Mouse (Mus musculus) olfactory bulb, adult 2 months (tissue): ENCODE results near the gene Rnf166. TPM values are rescaled to one million over a fixed set of nuclear protein-coding genes. Genes with fewer than 3 reads are reported as not detected.
A peak's percentile ranks its signal among the peaks of the same experiment; 100 is the strongest.

Source experiments
- H3K27ac ChIP-seq: fragments of 200-500 bp; 2 replicates; pipeline ENCODE4 v1.5.1; 2012; ENCODE audit warnings: low read depth, low read length; ENCODE audit not compliant: insufficient read depth
- H3K4me1 ChIP-seq: fragments of 200-500 bp; 2 replicates; pipeline ENCODE4 v1.6.1; 2012; ENCODE audit warnings: low read length; ENCODE audit not compliant: control insufficient read depth, insufficient read depth
- H3K4me3 ChIP-seq: fragments of 200-500 bp; 2 replicates; pipeline ENCODE4 v1.5.1; 2012; ENCODE audit warnings: mild to moderate bottlenecking, low read depth, low read length, moderate library complexity; ENCODE audit not compliant: insufficient read depth
- CTCF ChIP-seq: fragments of 200-500 bp; IDR thresholded peaks from 2 replicates; pipeline ENCODE4 v1.5.1; 2012; ENCODE audit warnings: low read depth, mild to moderate bottlenecking, low read length, moderate library complexity; ENCODE audit not compliant: insufficient read depth
- POLR2A ChIP-seq: fragments of 200-500 bp; IDR thresholded peaks from 2 replicates; pipeline ENCODE4 v1.6.1; 2012; ENCODE audit warnings: mild to moderate bottlenecking, low read depth, low read length, moderate library complexity; ENCODE audit not compliant: insufficient read depth
- WGBS: fragments of 180-500 bp; shearing (Covaris S2); methylation state at CpG from one replicate; pipeline ENCODE4 v1.1.7; 2018; 5-methylcytosine and 5-hydroxymethylcytosine counted together
- polyA plus RNA-seq: library from polyadenylated mRNA; stranded (reverse); fragments of >200 nt; gene quantifications from 2 replicates; pipeline ENCODE4 v1.2.4, GENCODE M21; 2012; ENCODE audit warnings: low replicate concordance; ENCODE audit not compliant: missing spikeins, insufficient read depth, insufficient read length

Rnf166 gene
- polyA plus RNA-seq, 1 experiment: not detected

GRCm38 (mm10) chr8:122512392-122512791 is 36.5 kb upstream of the Rnf166 start:
- Histone ChIP-seq H3K4me1 (no peaks in the 10 kb centered on the region), H3K4me3 (no peak overlapping the region), H3K27ac (no peak overlapping the region)
- no peak for TF ChIP-seq CTCF
- no peak for TF ChIP-seq POLR2A
- 80% methylated on average over 7 of the region's 7 CpGs for WGBS

- TF ChIP-seq POLR2A (no peak), CTCF (no peak)
- WGBS: 77% methylated on average over 16 of the region's 16 CpGs
- H3K4me1 ChIP-seq: no peaks in the 10 kb centered on the region
- H3K4me3 ChIP-seq: no peak overlapping the region
- no peak overlapping the region for H3K27ac ChIP-seq
Measured at GRCm38 (mm10) chr8:122511552-122511951, 35.7 kb upstream of the Rnf166 start.

DNA sequence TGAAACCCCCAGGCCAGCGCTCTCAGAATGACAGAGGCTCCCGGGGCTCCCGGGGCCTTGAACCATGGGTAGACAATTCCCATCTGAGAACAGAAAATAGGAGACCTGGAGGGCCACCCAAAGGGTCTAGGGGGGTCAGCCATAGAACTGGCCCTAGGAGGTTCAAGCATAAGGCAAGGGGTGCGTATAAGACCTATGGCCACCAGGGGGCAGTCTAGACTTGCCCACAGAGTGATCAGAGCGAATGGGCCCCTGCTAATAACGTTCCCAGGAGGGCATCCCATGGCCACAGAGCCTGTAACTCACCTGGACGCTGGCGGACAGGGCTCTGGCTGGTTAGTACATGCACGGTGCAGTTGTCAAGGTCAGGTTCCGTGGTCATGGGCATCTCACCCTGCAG is 25.0 kb upstream of the Rnf166 start:
- no peak overlapping the region for H3K27ac ChIP-seq
- TF ChIP-seq POLR2A (no peak), CTCF (peak; percentile 47; the same call in 1 of the 2 replicates)
- 29% methylated on average over 10 of the region's 10 CpGs for WGBS
- H3K4me1 ChIP-seq: no peaks in the 10 kb centered on the region
- no peak overlapping the region for H3K4me3 ChIP-seq

- no peak overlapping the region for H3K4me3 ChIP-seq
- TF ChIP-seq CTCF: no peak
- H3K4me1 ChIP-seq: no peaks in the 10 kb centered on the region
- 66% methylated on average over 17 of the region's 17 CpGs for WGBS
- no peak overlapping the region for H3K27ac ChIP-seq
Measured at GRCm38 (mm10) chr8:122497912-122498311, 22.0 kb upstream of the Rnf166 start.

DNA sequence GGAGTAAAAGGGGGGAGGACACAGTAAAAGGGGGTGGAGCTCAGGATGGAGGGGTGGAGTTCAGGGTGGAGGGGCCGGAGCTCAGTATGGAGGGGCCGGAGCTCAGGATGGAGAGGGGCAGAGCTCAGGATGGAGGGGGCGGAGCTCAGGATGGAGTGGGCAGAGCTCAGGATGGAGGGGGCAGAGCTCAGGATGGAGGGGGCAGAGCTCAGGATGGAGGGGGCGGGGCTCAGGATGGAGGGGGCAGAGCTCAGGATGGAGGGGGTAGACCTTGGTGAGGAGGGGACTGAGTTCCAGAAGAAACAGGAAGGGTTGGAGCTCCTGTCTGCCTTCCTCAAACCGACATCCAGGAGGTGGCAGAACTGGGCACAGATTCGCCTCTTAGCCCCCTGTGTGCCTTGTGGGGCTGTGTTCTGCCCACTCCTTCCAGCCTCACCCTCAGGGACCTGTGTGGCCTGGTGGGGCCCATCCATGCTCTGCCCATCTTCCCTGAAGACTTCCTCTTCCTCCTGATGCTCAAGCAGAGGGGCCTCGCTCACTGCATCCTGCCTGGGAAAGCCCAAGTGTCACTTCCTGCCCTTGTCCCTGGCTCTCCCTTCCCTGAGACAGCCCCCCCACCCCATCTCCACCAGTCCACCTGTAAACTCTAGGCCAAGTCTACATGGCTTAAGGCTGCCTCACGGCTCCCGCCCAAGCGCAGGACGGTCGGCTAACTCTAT is 21.3 kb upstream of the Rnf166 start:
- H3K4me3 ChIP-seq: no peak overlapping the region
- no peaks in the 10 kb centered on the region for H3K4me1 ChIP-seq
- TF ChIP-seq POLR2A (no peak), CTCF (no peak)
- 88% methylated on average over 12 of the region's 12 CpGs for WGBS
- no peak overlapping the region for H3K27ac ChIP-seq

GRCm38 (mm10) chr8:122488387-122488786 is 12.5 kb upstream of the Rnf166 start:
- TF ChIP-seq POLR2A (no peak), CTCF (no peak)
- H3K4me1 ChIP-seq: no peaks in the 10 kb centered on the region
- 86% methylated on average over 9 of the region's 9 CpGs for WGBS
- no peak overlapping the region for H3K4me3 ChIP-seq
- H3K27ac ChIP-seq: no peak overlapping the region

DNA sequence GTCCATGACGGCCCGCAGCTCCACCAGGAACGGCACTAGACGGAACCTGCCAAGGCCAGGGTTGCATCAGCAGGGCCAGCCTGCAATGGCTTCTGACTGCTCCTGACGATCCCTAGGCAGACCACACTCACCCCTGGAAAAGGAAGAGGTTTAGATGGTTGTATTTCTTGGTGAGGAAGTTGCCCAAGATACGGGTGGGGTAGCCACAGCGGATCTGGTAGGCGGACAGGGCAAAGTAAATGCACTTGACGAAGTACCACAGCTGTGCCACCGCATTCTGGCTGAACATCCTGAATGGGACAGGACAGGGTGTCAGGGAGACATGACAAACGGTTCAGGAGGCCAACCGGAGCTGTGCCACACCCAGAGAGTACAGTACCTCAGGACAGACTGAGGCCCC is 9.0 kb upstream of the Rnf166 start:
- 88% methylated on average over 12 of the region's 12 CpGs for WGBS
- TF ChIP-seq POLR2A (no peak), CTCF (no peak)
- Histone ChIP-seq H3K4me3 (no peak overlapping the region), H3K27ac (no peak overlapping the region), H3K4me1 (no peaks in the 10 kb centered on the region)

- 96% methylated on average over 7 of the region's 7 CpGs for WGBS
- no peaks in the 10 kb centered on the region for H3K4me1 ChIP-seq
- TF ChIP-seq CTCF (no peak), POLR2A (no peak)
- H3K4me3 ChIP-seq: no peak overlapping the region
- no peak overlapping the region for H3K27ac ChIP-seq
Measured at GRCm38 (mm10) chr8:122483877-122484276, 8.0 kb upstream of the Rnf166 start.

DNA sequence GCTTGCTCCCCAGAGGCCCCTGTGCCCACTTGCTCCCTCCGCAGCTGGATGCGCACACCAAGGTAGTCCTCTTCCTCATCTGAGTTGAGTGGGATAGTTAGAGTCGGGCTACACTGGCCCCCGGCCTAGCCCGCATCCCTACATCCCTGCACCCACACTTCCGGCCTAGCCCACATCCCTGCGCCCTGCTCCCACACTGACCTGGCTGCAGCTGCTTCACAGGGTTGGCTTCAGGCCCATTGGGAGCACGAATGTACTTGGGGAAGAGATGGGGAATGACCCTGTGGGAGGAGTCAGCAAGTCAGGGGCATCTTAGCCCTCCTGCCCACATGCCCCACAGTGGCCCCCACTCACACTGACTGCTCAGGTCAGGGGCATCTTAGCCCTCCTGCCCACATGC is 6.6 kb upstream of the Rnf166 start:
- no peak overlapping the region for H3K27ac ChIP-seq
- no peaks in the 10 kb centered on the region for H3K4me1 ChIP-seq
- TF ChIP-seq CTCF (no peak), POLR2A (no peak)
- no peak overlapping the region for H3K4me3 ChIP-seq
- WGBS: 91% methylated on average over 8 of the region's 8 CpGs

GRCm38 (mm10) chr8:122474951-122475560 is 808 bp downstream of the Rnf166 start:
- Histone ChIP-seq H3K27ac (peak overlapping the region; percentile 49; the same call in 1 of the 2 replicates), H3K4me3 (peak overlapping the region; percentile 92), H3K4me1 (peaks cover 24% of the 10 kb centered on the region)
- WGBS: 2% methylated on average over 16 of the region's 16 CpGs
- no peak for TF ChIP-seq POLR2A
- no peak for TF ChIP-seq CTCF
